Mouse (Mus musculus): ENCODE data around the gene Otof. TPM values are rescaled to one million over a fixed set of nuclear protein-coding genes. Genes with fewer than 3 reads are reported as not detected.

The Otof gene
- polyA plus RNA-seq (2015; fragmentation: Nextera tagmentation; extraction: Ambion mirVana), result 7.7 and 8.8 TPM in 2 replicates

DNA sequence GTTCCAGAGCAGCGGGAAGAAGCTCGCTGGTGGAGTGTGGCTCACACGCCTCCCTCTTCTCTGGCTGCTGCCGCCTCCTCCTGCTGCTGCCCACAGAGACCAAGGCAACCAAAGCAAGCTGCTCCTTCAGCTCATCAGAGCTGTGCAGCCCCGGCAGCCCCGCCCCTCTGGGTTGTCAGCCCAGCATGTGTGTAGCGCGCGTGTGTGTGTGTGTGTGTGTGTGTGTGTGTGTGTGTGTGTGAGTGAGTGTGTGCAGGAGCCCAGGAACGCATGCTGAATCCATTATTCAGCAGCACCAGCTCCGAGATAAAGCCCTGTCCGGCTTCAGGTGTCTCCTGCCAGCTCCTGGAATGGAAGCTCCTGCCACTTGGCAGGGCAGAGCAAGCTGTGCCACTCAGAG is at the start of gene Otof:
Gene Otof, minus strand, starts transcription at position 112 of the 400 bp plus-strand sequence.
- peak within 1 kb of the TSS; percentile 23; the same call in 1 of the 2 replicates for H3K27ac ChIP-seq (ENCODE audit: low read depth, low read length)

DNA sequence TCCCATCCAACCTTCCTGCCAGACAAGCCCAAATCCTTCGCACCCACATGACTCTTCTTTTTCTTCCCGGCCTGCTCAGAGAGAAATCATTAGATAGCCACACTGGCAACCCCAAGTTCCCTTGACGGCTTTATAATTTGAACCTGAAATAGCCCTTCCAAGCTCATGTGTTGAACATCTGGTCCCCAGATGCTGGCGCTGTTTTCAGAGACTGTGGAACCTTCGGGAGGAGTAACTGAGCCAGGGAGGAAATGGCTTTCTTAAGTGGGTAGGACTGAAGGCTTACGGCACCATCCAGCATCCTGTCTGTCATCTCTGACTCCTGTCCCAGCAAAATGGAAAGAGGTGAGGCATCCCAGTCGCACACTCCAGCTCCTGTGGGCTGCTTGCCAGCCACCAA is 35.6 kb upstream of the Otof start:
- 76% methylated on average over 7 of the region's 7 CpGs for WGBS
- no peak overlapping the region for H3K4me2 ChIP-seq (ENCODE audit: low read length)
- ATAC-seq, result no peak
- no peak overlapping the region for H3K27ac ChIP-seq (ENCODE audit: low read depth, low read length)
- no peak overlapping the region for H3K9ac ChIP-seq (ENCODE audit: low read depth, low read length)
- no peaks in the 10 kb centered on the region for H3K36me3 ChIP-seq (ENCODE audit: control insufficient read depth, insufficient read depth, low read length)
- no peaks in the 10 kb centered on the region for H3K27me3 ChIP-seq (replicated peaks; ENCODE audit: control insufficient read depth, insufficient read depth, low read length)
- H3K4me1 ChIP-seq (ENCODE audit: control insufficient read depth, insufficient read depth, low read depth, low read length), result no peaks in the 10 kb centered on the region
- no peak overlapping the region for H3K4me3 ChIP-seq (ENCODE audit: low read length)
- H3K9me3 ChIP-seq (ENCODE audit: control insufficient read depth, low read length), result no peaks in the 10 kb centered on the region

More for the DNA sequence above, at the start of gene Otof:
- WGBS, result 8% methylated on average over 12 of the region's 12 CpGs
- peak within 1 kb of the TSS; percentile 21; the same call in 1 of the 2 replicates for H3K4me3 ChIP-seq (ENCODE audit: low read length)
- H3K27me3 ChIP-seq (replicated peaks; ENCODE audit: control insufficient read depth, insufficient read depth, low read length), result no peaks in the 10 kb centered on the region; the same call in 1 of the 2 replicates
- peak within 1 kb of the TSS; percentile 37 for H3K9ac ChIP-seq (ENCODE audit: low read depth, low read length)
- no peaks in the 10 kb centered on the region for H3K9me3 ChIP-seq (ENCODE audit: control insufficient read depth, low read length)
- peaks cover 32% of the 10 kb centered on the region for H3K4me1 ChIP-seq (ENCODE audit: control insufficient read depth, insufficient read depth, low read depth, low read length)
- H3K4me2 ChIP-seq (ENCODE audit: low read length), result peak within 1 kb of the TSS; percentile 49
- ATAC-seq, result peak; percentile 80
- no peaks in the 10 kb centered on the region for H3K36me3 ChIP-seq (ENCODE audit: control insufficient read depth, insufficient read depth, low read length)

DNA sequence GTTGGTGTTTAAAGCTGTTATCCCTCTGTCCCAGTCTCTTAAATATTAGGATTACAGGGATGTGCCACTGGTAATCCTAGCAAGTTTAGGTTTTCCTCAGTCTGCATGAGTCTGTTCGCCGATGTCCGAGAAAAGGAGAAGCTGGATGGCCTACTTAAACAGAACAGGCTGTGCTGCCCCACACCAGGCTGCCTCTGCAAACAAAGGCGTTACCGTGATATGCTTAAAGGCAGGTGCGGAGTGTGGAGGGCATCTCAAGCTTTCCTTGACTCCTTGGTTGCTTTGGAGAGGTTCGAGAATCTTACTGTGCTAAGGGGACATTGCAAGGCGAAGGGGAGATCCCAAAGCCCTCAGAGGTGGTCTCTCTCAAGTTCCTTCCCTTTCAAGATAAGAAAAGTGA is 35.1 kb upstream of the Otof start:
- Histone ChIP-seq H3K9ac (ENCODE audit: low read depth, low read length) (no peak overlapping the region), H3K27me3 (replicated peaks; ENCODE audit: control insufficient read depth, insufficient read depth, low read length) (no peaks in the 10 kb centered on the region), H3K4me2 (ENCODE audit: low read length) (no peak overlapping the region), H3K36me3 (ENCODE audit: control insufficient read depth, insufficient read depth, low read length) (no peaks in the 10 kb centered on the region), H3K4me3 (ENCODE audit: low read length) (no peak overlapping the region), H3K27ac (ENCODE audit: low read depth, low read length) (no peak overlapping the region), H3K9me3 (ENCODE audit: control insufficient read depth, low read length) (no peaks in the 10 kb centered on the region), H3K4me1 (ENCODE audit: control insufficient read depth, insufficient read depth, low read depth, low read length) (no peaks in the 10 kb centered on the region)
- 91% methylated on average over 8 of the region's 8 CpGs for WGBS
- ATAC-seq, result no peak

DNA sequence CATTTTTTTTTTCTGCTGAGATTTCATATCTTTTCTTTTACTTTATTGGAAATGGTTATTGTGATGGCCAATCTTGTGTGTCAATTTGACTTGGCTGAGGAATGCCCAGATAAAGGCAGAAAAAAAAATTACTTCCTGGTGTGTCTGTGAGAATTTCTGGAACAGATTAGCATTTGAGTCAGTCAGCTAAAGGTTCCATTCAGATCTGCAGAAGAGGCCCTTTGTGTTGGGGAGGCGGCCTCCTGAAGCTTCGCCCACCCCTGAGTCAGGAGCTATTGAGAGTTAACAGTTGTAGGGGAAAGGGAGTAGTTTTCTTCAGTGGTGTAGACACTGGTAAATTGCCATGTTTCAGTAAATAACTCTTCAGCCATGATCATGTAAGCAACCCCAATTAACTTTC is 33.6 kb upstream of the Otof start:
- Histone ChIP-seq H3K9ac (ENCODE audit: low read depth, low read length) (no peak overlapping the region), H3K4me3 (ENCODE audit: low read length) (no peak overlapping the region), H3K27ac (ENCODE audit: low read depth, low read length) (no peak overlapping the region), H3K4me2 (ENCODE audit: low read length) (no peak overlapping the region), H3K27me3 (replicated peaks; ENCODE audit: control insufficient read depth, insufficient read depth, low read length) (no peaks in the 10 kb centered on the region), H3K36me3 (ENCODE audit: control insufficient read depth, insufficient read depth, low read length) (no peaks in the 10 kb centered on the region), H3K9me3 (ENCODE audit: control insufficient read depth, low read length) (no peaks in the 10 kb centered on the region), H3K4me1 (ENCODE audit: control insufficient read depth, insufficient read depth, low read depth, low read length) (no peaks in the 10 kb centered on the region)
- 45% methylated on average over 2 of the region's 2 CpGs for WGBS
- ATAC-seq, result no peak

DNA sequence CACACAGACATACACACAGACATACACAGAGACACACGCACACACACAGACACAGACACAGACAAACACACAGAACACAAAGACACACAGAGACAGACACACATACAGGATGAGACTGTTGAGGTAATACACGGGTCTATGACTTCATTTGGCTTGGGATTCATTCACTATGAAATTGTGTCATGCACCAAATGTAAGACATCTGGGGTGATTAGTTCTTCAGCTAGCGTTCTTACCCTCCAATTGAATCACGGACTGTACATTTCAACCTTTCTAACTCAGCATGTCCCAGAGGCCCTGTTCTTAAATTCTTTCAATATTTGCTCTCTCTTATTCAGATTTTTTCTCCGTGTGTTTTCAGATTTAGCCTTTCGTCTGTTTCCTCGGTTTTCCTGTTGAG is 32.9 kb upstream of the Otof start:
- ATAC-seq, result no peak
- WGBS, result 85% methylated on average over 7 of the region's 7 CpGs
- Histone ChIP-seq H3K9me3 (ENCODE audit: control insufficient read depth, low read length) (no peaks in the 10 kb centered on the region), H3K27ac (ENCODE audit: low read depth, low read length) (no peak overlapping the region), H3K4me2 (ENCODE audit: low read length) (no peak overlapping the region), H3K27me3 (replicated peaks; ENCODE audit: control insufficient read depth, insufficient read depth, low read length) (no peaks in the 10 kb centered on the region), H3K4me1 (ENCODE audit: control insufficient read depth, insufficient read depth, low read depth, low read length) (no peaks in the 10 kb centered on the region), H3K36me3 (ENCODE audit: control insufficient read depth, insufficient read depth, low read length) (no peaks in the 10 kb centered on the region), H3K4me3 (ENCODE audit: low read length) (no peak overlapping the region), H3K9ac (ENCODE audit: low read depth, low read length) (no peak overlapping the region)

DNA sequence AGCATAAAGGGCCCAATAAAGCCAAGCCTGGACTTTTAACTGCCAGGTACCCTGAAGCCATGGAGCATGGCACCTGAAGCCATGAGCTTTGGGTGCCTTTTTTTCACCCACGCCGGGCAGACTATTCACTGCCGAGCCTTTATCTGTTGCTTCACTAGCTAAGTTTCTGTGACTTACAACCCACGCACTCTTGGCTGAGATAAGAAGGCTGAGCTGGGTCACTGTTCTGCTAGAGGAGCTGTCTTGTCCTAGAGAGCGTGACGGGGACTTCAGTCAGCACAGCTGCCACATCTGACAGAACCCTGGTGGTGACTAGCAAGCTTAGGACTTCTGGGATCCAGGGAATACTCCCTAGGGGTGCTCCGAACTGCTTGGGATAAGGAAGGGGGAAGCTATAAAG is 32.0 kb upstream of the Otof start:
- ATAC-seq, result no peak
- Histone ChIP-seq H3K36me3 (ENCODE audit: control insufficient read depth, insufficient read depth, low read length) (no peaks in the 10 kb centered on the region), H3K27me3 (replicated peaks; ENCODE audit: control insufficient read depth, insufficient read depth, low read length) (no peaks in the 10 kb centered on the region), H3K9ac (ENCODE audit: low read depth, low read length) (no peak overlapping the region), H3K4me2 (ENCODE audit: low read length) (no peak overlapping the region), H3K4me3 (ENCODE audit: low read length) (no peak overlapping the region), H3K4me1 (ENCODE audit: control insufficient read depth, insufficient read depth, low read depth, low read length) (no peaks in the 10 kb centered on the region), H3K27ac (ENCODE audit: low read depth, low read length) (no peak overlapping the region), H3K9me3 (ENCODE audit: control insufficient read depth, low read length) (no peaks in the 10 kb centered on the region)
- WGBS, result 76% methylated on average over 7 of the region's 7 CpGs

DNA sequence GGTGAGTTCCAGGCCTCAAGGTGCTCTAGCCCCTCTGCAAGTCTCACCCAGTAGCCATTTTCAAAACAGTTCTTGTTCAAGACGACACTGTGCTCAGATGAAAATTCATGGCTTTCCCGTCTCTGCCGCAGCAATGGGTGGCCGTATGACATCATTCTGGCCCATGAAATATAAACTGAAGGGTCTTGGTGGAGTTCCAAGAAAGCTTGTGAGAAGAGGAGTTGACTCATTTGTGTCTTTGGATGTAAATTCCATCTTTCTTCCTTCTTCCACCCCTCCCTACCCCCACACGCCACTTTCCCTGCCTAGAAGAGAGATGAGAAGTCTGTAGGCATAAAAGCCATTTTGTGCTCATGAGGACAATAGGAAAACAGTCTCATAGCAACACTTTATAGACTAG is 29.1 kb upstream of the Otof start:
- H3K4me2 ChIP-seq (ENCODE audit: low read length), result no peak overlapping the region
- no peaks in the 10 kb centered on the region for H3K4me1 ChIP-seq (ENCODE audit: control insufficient read depth, insufficient read depth, low read depth, low read length)
- no peak for ATAC-seq
- H3K27me3 ChIP-seq (replicated peaks; ENCODE audit: control insufficient read depth, insufficient read depth, low read length), result no peaks in the 10 kb centered on the region
- no peaks in the 10 kb centered on the region for H3K36me3 ChIP-seq (ENCODE audit: control insufficient read depth, insufficient read depth, low read length)
- no peak overlapping the region for H3K4me3 ChIP-seq (ENCODE audit: low read length)
- H3K9me3 ChIP-seq (ENCODE audit: control insufficient read depth, low read length), result no peaks in the 10 kb centered on the region
- H3K9ac ChIP-seq (ENCODE audit: low read depth, low read length), result no peak overlapping the region
- H3K27ac ChIP-seq (ENCODE audit: low read depth, low read length), result no peak overlapping the region
- WGBS, result 72% methylated on average over 5 of the region's 5 CpGs

DNA sequence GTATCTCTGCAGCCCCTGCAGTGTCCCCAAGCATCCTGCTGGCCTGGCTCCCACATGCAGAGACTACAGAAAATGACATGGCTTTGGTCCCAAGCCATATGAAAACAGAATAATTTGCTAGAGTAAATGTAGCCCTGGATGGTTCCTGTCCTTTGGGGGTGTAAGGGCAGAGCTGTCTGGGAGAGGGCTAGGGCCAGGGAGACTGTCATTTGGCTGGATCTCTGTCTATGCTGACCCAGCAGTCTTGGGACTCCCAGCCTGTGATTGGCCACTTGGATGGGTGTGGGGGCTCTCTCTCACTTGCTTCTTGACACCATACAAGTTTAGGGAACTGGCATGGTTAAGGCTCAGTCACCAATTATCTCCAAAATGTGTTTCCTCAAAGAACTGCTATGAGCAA is 28.5 kb upstream of the Otof start:
- Histone ChIP-seq H3K27ac (ENCODE audit: low read depth, low read length) (no peak overlapping the region), H3K4me2 (ENCODE audit: low read length) (no peak overlapping the region), H3K9me3 (ENCODE audit: control insufficient read depth, low read length) (no peaks in the 10 kb centered on the region), H3K36me3 (ENCODE audit: control insufficient read depth, insufficient read depth, low read length) (no peaks in the 10 kb centered on the region), H3K27me3 (replicated peaks; ENCODE audit: control insufficient read depth, insufficient read depth, low read length) (no peaks in the 10 kb centered on the region), H3K9ac (ENCODE audit: low read depth, low read length) (no peak overlapping the region), H3K4me1 (ENCODE audit: control insufficient read depth, insufficient read depth, low read depth, low read length) (no peaks in the 10 kb centered on the region), H3K4me3 (ENCODE audit: low read length) (no peak overlapping the region)
- ATAC-seq, result no peak

DNA sequence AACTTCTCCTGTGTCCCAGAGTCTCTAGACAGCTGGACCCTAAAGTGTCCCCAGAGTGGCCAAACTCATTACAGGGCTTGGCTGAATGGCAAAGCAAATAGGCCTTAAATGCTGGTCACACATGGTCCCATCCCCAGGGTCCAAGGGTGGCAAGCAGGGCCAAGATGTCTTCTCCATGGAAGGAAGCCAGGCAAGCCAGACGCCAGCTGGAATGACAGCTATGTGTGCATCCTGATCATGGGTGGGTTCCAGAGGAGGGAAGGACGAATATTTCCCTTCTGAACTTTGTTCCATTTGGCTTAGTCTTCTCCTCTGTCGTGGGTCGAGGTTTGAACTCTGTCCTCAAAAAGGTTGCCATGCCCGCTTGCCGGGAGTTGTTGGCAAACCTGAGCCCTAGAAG is 23.4 kb upstream of the Otof start:
- ATAC-seq, result no peak
- H3K27me3 ChIP-seq (replicated peaks; ENCODE audit: control insufficient read depth, insufficient read depth, low read length), result no peaks in the 10 kb centered on the region

DNA sequence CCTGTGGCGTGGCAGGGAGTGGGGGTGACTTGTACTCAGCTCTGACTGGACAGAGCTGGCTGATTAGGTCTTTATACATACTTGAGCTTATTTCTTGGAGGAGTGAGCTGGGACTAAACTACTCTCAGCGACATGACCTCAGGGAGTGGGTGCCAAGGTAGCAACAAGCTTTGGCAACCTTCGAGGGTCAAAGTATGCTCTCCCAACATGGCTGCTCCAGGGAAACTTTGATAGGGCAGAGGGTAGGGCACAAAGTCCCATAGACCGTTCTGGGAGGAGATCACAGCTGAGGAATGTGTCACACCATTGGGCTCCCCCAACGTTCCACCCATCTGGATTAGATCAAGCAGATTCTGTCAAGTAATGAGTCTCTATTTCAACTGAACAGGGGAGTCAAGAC is 22.9 kb upstream of the Otof start:
- Histone ChIP-seq H3K4me3 (ENCODE audit: low read length) (no peak overlapping the region), H3K9ac (ENCODE audit: low read depth, low read length) (no peak overlapping the region), H3K4me2 (ENCODE audit: low read length) (no peak overlapping the region), H3K27me3 (replicated peaks; ENCODE audit: control insufficient read depth, insufficient read depth, low read length) (no peaks in the 10 kb centered on the region), H3K36me3 (ENCODE audit: control insufficient read depth, insufficient read depth, low read length) (no peaks in the 10 kb centered on the region), H3K27ac (ENCODE audit: low read depth, low read length) (no peak overlapping the region), H3K9me3 (ENCODE audit: control insufficient read depth, low read length) (no peaks in the 10 kb centered on the region), H3K4me1 (ENCODE audit: control insufficient read depth, insufficient read depth, low read depth, low read length) (no peaks in the 10 kb centered on the region)
- WGBS, result 78% methylated on average over 5 of the region's 5 CpGs
- no peak for ATAC-seq

More for the DNA sequence above, 23.4 kb upstream of the Otof start:
- Histone ChIP-seq H3K4me2 (ENCODE audit: low read length) (no peak overlapping the region), H3K9me3 (ENCODE audit: control insufficient read depth, low read length) (no peaks in the 10 kb centered on the region), H3K4me3 (ENCODE audit: low read length) (no peak overlapping the region), H3K36me3 (ENCODE audit: control insufficient read depth, insufficient read depth, low read length) (no peaks in the 10 kb centered on the region), H3K4me1 (ENCODE audit: control insufficient read depth, insufficient read depth, low read depth, low read length) (no peaks in the 10 kb centered on the region), H3K9ac (ENCODE audit: low read depth, low read length) (no peak overlapping the region), H3K27ac (ENCODE audit: low read depth, low read length) (no peak overlapping the region)
- WGBS, result 85% methylated on average over 6 of the region's 6 CpGs

Measured in hindbrain, embryonic 16.5 days (tissue).